Mouse (Mus musculus) right cerebral cortex, postnatal 25 days (tissue): ENCODE measurements around the gene Slc2a3.

Source experiments
- DNase-seq: peaks from one replicate; pipeline ENCODE4 v3.0.0; 2022

Slc2a3 gene

DNA sequence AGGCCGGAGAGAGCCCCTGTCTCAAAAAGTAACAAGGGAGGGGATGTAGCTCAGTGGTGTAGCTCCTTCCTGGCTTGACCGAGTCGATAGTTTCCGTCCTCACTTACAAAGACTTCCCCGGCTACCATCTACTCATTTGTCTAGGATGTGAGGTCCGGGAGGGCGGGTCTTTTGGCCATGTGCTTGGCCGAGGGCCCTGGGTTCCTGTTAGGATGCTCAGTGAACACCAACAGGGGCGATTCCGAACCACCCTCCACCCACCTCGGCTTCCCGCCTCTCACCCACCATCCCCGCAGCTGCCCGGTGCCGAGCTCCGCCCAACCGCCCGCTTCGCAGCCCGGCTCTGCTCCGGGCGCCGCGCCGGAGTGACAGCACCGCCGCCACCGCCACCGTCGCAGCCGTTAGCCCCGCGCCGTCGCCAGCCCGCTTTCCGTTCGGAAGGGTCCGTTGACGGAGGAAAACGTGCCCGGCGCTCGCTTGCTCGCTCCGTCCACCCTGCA is at the start of gene Slc2a3:
TSS of gene Slc2a3 (minus strand) at position 340 of the 500 bp plus-strand sequence.
- peak; percentile 79 for DNase-seq

DNA sequence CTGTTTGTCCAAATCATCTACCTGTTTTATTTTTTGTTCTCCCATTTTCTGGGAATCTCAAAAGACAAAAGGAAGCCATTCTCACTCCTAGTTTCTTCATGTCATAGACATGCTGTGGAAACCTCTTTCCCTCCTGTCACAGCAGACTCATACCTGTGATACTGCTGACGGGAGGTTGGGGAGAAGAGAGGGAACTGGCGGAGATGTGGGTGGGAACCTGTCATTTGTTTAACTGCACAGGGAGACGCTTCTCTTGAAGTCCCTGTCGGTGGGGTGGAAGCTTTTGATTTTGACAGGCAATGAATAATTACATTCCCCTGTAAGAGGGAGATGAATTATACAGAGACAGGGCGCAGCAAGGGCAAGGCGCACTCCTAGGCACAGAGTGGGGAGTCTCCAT is 42.3 kb upstream of the Slc2a3 start:
- no peak for DNase-seq

DNA sequence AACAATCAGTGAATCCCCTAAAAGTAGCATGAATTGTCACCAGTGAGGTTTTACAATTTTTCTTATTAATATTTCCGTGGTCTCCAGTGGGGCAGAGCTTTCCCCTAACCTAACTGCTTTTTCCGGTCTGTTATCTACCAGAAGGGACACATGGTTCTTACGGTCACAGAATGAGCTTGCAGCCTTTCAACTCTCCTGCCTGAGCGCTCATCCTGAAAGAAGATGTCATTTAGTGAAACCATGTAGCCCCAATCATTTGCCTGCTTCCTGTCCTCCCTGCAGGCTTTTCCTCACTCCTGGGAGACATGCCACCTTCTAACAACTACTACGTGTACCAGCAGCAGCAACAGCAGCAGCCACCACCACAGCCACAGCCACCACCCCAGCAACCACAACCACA is 36.1 kb upstream of the Slc2a3 start:
- no peak for DNase-seq

DNA sequence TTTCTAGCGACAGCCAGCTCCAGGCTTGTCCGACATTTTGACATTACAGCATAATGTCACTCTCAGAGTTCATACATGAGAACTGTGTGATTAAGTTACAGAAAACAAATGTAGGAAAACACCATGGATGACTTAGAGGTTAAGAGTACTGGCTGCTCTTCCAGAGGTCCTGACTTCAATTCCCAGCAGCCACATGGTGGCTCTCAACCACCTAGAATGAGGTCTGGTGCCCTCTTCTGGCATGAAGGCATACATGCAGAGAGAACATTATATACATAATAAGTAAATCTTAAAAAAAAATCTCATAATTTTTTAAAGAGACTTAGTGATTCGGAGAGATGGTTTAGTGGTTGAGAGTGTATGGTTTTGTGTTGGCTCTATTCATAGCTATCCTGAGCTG is 35.5 kb upstream of the Slc2a3 start:
- DNase-seq, result no peak

DNA sequence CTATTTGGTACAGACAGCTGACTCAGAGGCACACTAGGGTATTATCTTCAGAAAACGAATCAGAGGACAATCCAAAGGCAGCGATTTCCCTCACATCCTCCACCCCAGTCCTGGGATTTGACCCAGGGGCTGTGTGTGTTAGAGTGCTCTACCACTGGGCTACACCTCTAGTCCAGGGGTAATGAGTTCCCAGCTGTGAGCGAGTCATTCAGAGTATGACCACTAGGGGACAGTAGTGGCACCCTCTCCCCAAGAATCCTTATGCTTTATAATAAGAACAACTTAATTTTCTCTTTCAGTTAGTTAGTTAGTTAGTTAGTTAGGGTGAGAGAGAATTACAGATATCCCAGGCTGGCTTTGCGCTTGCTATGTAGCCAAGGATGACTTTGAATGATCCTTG is 32.9 kb upstream of the Slc2a3 start:
- no peak for DNase-seq

DNA sequence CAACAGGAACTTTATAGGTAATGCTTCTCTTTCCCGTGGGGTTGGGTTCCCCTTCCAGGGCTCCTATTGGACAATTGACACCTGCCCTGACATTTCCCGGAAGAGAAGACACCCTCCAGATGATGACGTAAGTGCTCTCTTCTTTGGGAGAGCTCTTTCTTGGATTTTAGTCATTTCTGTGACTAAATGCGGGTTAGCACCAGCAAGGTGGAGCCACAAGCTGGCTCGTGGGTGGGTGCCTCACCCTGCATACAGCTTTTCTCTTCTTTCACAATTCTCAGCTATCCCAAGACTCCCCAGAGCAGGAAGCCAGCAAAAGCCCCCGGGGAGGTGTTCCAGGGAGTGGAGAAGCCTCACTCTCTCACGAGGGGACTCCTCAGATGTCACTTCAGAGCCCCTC is 31.4 kb upstream of the Slc2a3 start:
- peak; percentile 29 for DNase-seq

DNA sequence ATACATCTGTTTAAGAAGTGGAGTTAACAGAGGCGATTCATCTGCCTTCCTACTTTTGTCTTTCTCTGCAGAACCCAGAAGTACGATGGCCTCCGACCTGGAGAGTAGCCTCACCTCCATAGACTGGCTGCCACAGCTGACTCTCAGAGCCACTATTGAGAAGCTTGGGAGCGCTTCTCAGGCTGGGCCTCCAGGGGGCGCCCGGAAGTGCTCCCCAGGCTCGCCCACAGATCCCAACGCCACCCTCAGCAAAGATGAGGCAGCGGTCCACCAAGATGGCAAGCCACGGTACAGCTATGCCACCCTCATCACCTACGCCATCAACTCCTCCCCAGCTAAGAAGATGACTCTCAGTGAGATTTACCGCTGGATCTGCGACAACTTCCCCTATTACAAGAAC is 26.6 kb upstream of the Slc2a3 start:
- DNase-seq, result no peak

DNA sequence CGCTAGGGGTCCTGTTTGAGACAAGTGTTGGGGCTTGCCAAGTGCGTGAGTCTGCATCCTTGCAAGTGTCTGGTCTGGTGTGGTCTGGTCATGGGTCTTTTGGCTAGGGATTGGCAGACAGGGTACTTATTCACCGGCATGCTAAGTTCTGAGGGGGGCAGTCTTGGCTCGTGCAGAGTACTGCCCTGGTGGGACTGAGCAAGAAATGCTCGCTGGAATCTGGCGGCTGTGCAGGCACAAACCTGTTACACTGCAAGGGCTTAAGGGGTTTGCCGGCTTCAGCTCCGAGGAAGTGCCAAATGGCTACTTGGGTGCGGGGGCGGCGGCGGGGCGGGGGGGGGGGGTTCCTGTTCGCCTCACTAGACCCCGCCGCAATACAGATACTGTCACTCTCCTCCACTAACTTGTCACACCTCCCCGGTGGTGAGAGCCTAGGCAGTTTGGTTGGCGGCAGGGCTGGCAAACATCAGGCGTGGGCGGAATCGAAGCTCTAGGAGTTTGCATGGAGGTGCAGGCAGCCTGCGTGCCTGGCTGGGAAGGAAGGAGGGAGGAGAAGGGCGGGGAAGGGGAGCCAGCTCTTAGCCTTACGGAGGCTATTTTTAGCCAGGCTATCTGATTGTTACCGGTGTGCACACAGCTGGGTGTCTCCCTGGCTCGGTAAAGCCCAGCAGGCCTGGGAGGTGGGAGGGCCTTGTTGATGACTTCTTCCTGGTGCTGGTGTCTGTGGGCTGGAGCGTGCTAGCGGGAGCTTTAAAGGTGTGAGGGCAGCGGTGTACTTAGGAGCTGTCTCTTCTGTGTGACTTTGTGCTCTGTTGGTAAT is 24.7 kb upstream of the Slc2a3 start:
- DNase-seq, result peak; percentile 87

DNA sequence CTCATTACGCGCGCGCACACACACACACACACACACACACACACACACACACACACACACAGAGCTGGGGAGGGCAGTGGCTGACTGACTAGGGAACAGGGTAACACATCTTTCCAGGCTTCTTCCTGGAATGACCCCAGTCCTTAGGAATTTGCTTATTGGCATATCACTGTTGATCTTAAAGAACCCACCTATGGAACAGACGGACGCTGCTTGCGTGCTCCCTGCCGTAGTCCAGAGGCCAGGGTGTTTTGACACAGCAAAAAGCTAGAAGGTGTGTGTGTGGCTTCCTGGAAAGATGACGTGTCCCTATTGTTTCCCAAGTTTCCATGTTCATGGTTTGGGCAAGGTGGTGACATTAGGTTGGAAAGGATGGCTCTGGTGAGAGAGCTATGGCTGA is 23.7 kb upstream of the Slc2a3 start:
- no peak for DNase-seq

DNA sequence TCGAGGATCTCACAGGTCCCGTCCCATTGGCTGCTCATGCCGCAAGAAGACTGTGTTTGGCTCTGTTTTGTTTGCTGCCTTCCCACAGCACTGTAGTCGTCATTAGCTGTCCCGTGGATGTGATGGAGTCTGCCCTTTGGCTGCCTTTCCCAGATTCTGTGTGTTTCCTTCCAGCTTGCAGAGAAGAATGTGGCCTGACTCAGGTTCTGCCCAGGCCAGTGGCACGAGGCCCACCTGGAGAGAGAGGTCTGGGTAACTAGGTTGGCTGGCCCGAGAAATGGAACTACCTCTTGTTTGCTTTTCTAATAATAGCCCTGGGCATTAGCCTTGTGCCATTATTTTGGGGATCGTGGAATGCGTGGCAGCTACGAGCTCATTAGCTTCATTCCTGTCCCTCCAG is 22.6 kb upstream of the Slc2a3 start:
- DNase-seq, result no peak

DNA sequence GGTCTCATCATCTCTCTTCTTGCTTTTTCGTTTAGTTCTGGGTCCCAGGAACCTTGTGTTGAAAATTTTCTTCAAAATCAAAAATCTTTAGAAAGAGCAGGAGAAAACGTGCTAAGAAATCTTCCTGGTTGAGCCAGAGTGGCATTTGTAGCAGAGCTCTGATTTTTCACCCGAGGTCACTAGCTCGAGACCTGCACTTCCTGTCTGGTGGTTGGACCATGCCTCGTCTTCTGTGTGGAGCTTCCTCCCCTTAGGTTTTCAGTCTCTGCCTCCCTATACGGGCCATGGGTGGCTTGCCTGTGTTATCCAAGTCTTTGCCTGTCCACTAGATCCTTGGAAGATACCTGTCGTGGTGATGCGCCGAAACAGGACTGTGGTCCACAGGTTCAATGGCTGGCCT is 20.4 kb upstream of the Slc2a3 start:
- DNase-seq, result no peak

DNA sequence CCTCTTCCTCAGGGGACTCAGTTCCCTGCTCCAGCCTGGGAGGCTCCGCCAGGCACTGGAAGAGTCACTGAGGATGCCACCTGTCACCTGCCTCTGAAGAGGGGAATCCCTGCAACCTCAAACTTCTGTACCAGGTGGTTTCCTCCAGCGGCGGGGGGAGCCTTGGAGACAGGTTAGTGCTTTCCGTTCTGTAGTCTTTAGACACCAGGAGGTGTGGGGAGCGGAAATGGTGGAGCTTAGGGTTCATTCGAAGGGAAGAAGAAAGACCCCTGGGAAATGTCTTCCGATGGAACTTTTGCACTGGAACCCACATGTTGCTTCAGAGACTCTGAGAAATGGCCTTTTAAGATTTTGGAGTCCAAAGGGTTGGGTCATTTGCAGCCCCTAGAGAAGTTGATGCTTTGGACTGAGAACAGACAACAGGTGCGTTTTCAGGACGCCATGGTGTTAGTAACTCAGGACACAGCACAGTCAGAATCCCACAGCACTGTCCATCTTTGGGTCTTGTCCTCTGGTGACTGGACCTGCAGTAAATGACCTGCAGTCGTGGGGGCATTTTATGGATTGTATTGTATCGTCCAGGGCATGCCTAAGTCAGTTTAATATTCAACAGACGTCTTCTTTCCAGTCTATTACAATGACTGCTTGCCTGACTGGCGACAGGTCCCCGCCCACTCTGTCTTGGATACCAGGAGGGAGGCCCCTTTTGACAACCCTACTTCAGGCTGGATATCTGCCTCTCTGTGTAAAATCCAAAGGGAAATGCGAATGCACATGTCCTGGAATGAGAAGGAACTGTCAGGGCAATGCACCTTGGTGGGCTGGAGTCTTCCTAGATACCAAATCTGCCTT is 19.6 kb upstream of the Slc2a3 start:
- no peak for DNase-seq

DNA sequence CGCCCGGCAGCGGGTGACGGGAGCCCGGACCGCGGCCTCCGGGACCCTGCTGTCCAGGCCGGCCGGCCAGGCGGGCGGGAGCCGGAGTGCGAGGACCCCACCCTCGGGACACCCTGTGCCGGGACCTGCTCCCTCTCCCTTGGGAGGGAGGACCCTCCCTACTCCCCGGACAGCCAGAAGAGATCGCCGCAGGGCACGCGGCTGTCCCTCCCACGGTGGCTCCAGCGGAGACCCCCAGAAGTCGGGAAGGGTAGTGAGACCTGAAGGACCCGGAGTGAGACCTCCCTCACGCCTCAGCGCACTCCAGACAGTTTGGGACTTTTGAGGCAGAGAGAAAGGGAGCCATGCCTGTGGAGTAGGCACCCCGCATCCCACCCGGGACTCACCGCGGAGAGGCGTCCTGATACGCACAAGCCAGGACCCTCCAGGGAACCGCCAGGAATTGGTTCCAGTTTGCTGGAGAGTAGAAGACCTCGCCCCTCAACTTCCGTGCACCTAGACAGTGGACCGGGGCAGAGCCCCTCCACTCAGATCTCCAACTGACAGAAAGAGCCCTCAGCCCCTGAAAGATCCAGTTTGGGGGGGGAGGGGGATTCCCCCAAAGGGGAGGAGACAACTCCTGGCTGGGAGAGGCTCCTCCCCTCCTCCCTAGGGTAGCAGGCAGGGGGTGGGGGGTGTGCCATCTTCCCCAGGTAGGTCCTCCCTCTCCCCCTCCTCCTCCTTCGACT is 18.8 kb upstream of the Slc2a3 start:
- DNase-seq, result peak; percentile 31

DNA sequence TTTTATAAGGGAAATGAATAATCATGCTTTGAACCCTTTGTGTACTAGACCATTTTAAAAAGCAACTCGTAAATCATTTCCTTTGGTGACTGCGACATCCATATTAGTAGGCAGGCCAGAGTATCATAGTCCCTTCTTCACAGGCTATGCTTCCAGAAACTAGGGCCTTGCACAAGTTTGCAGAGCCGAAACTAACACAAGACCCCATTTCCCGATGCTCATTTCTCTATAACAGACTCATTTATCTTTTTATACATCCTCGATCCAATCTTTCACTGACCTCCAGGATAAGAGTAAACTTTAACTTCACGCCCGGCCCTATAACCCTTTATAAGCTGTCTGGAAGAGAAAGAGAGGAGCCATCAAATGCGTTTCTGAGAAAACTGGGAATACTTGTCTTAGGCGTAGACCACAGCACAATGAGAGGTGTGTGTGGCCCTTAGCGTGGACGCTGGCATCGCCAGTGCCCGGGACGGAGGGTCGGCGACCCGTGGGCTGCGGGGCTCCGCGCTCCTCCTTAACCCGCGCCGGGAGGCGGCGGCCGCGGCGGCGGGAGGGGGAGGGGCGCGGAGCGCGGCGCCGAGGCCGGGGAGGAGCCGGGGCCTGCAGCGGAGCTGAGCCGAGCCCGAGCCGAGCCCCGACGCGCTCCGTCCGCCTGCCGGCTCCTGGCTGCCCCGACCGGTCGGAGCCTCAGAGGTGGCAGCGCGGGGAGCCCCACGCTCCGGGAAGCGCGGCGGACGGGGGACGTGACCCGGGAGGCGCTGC is 18.0 kb upstream of the Slc2a3 start, which contains the start of gene Foxj2:
TSS of gene Foxj2 (plus strand) at position 609 of the 765 bp plus-strand sequence.
- DNase-seq, result peak; percentile 73

DNA sequence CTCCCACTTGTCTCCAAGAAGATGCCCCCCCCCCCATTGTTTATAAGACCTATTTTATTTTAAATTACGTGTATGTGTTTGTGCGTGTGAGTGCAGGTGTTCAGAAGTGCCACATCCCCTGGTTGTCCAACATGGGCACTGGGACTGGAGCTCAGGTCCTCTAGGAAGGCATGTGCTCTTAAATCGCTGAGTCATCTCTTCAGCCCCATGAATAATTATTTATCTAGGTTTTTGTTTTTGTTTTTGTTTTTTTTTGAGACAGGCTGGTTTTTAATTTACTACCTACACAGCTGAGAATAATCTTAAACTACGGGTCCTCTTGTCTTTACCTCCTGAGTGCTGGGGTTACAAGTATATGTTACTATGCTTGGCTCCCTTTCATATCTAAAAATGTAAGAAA is 12.2 kb upstream of the Slc2a3 start:
- DNase-seq, result no peak

DNA sequence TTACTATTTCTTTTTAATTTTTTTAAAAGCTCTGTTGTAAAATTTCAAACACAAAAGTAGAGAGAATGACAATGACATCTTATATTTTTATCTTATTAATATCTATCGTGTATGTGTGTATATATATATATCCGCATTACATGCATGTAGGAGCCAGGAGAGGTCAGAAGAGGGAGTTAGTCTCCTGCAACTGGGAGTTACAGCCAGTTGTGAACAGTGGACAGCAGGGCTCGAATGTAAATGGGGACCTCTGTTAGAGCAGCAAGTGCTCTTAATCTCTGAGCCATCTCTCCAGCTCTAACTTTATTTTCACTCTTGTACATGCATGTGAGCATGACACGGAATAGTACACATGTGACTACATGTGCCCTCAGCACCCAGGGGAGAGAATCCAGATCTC is 11.3 kb upstream of the Slc2a3 start:
- no peak for DNase-seq

DNA sequence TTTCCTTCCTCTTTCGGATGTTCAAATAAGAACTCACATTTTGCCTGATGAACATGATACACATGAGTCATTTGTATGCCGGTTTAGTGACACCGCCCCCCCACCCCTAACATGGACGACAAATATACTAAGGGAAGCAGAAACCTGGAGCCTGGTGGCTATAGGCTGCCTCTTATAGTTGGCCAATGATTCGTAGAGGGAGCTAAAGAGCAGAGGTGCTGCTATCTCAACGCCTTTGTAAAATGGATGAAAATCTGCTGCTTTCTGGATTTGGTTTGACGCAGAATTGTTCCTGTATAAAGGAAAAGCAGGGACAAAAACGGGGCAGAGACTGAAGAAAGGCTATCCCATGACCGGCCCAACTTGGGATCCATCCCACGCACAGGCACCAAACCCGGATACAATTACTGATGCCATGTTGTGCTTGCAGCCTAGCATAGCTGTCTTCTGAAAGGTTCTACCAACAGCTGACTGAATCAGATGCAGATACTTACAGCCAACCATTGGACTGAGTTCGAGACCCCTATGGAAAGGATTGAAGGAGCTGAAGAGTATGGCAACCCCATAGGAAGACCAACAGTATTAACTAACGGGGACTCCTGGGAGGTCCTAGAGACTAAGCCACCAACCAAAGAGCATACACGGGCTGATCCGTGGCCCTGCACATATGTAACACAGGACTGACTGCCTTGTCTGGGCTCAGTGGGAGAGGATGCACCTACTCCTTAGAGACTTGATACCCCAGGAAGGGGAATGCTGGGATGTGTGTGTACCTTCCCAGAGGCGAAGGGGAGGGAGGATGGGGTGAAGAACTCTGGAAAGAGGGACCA is 10.5 kb upstream of the Slc2a3 start:
- DNase-seq, result no peak

DNA sequence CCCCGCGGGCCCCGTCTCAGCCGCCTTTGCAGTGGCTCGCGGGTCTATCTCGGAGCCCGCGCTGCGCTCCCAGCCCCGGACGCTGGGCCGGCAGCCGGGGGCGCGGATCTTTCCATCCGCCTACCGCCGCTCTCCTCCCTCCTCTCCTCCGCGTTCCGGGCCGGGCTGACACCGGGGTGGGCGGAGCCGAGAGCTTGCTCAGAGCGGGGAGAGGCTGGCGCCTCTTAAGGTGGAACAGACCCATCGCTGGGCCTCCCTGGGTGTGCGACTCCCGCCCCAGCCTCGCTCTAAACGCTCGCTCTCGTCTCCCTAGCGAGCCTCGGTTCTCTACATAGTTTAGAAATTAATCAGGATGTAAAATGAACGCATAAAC is 9.8 kb upstream of the Slc2a3 start:
- DNase-seq, result peak; percentile 93

DNA sequence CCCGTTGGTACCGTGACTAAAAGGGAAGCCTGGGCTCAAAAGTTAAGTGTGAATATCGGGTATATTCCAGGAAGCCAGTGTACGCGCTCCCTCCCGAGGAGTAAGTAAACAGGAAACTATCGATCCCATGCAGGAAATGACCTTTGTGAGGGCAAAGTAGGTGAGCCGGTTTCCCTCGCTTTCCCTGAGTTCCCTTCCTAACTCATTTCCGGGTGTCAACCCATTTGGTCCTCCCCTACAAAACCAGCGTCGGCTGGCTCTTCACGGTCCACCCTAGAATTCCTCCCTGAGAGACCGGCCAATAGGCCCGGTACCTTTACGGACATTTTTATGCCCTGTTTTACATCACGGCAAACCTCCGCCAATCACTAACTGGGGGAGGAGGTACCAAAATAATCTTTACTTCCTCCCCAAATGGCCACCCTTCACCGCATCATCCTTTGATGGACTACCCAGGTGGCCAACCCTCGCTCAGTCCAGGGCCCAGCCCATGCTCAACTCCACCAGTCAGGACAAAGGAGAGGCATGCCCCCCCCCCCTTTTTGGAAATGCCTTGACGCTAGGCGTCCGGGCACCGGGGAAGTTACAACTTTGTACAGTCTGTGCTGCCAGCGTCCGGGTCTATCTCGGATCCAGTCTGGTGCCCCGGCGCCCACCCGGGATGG is 9.3 kb upstream of the Slc2a3 start:
- DNase-seq, result peak; percentile 98

DNA sequence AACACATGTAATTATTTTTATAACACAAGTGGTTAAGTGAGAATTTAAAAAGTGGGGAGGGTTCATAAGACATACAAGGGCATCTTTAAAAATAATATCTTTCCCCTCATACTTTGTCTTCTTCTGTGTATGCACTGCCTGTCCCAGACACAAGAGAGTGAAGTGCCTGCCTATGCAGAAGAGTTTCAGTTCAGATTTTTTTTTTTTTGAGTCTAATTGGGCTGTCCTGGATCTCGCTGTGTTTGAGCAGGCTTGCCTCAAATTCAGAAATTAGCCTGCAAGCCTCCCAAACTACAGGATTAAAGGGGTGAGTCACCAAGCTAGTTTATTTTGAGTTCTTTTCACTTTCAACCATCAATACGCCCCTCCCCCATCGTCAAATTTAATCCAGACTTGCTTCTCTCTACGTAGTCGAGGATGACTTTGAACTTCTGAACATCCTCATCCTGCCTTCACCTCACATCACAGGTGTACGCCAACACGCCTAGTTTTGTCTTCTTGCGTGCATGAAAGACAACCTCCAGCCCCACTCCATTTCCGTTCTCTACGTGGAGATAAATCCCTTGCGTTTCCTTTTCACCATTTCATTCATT is 8.7 kb upstream of the Slc2a3 start:
- no peak for DNase-seq

DNA sequence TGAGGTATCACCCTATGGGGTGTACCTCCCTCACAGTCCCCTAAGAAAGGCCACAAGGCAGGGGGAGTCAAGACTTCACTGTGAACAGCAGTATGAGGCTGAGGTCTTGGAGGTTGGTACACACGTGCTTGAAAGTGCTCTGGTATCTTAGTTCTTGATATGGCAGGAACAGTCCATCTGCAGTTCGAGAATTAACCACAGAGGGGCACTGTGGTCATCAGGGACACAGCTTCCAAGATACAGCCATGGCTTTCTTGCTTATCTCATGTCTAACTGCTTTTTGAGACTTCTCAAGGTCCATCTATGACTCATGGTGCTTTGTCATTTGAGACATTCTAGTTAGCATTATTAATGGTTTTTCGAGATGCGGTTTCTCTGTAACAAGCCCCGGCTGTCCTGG is 3.0 kb upstream of the Slc2a3 start:
- DNase-seq, result peak; percentile 68
